Mouse (Mus musculus) adrenal gland, postnatal 14 days (tissue): ENCODE measurements at regions not wholly inside any gene's neighbourhood (a gene's known extent, or its start where the extent isn't known, plus 50 kb on each side); places are given as distances from the start of the nearest gene placed in this dataset.
"Not testable (repeated sequence)": the region's sequence is repeated elsewhere in the genome, so short reads cannot be mapped to it uniquely, and the experiment has no call there.

ENCODE experiments used
- DNase-seq: peaks from one replicate; pipeline ENCODE4 v3.0.0; 2021; ENCODE audit warnings: mixed read lengths

DNA sequence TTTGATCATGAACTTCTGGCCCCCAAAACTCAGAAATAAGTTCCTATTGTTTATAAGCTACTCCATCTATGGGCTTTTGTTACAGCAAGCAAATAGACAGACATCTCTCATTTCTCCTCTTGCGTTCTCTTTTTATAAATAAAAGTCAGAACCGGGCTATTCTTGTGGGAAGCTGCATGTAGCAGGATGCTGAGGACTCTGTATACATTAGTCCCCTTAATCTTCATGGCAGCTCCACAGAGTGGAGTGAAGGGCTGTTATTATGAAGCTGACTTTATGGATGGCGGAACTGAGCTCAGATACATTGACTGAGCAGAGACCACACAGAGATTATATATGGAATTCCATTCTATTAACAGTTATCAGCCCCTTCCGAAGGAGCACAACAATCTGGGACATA is 162.1 kb upstream of the Zfp637 start:
- no peak for DNase-seq

DNA sequence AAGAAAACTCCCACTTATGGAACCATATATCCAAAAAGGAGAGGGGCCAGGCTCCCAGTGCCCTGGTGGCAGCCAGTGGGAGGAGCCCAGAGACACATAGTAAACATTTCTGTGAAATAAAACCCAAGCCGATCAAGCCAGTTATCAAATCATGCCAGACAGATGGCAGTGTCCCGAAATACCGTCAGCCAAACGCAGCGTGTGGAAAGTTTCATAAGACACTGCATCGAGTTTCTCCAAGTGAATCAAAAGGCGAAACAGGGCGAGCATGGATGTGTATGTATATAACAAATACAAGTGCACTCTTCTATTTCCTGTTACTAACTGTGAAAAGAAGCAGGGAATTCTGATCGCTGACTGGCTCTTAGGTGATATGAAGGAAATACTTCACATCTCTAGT is 154.8 kb upstream of the Zfp637 start:
- DNase-seq: no peak

DNA sequence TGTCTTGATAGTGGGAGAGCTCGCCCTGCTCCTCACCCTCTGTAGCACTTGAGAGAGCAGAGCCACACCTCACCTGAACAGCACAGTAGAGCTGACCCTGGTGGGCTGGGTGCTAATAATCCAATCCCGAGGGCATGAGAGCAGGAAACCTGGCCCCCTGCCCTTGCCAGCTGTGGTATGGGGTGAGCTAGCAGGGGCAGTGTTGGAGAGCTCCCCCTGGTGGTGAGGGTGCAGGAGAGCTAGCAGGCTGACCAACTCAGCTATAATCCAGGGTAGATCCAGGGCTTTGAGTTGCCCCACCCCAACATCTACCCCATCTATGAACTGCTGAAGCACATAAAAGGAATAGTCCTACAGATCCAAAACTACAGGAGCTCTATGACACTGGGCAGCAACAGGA is 153.9 kb upstream of the Zfp637 start:
- peak; percentile 73 for DNase-seq

DNA sequence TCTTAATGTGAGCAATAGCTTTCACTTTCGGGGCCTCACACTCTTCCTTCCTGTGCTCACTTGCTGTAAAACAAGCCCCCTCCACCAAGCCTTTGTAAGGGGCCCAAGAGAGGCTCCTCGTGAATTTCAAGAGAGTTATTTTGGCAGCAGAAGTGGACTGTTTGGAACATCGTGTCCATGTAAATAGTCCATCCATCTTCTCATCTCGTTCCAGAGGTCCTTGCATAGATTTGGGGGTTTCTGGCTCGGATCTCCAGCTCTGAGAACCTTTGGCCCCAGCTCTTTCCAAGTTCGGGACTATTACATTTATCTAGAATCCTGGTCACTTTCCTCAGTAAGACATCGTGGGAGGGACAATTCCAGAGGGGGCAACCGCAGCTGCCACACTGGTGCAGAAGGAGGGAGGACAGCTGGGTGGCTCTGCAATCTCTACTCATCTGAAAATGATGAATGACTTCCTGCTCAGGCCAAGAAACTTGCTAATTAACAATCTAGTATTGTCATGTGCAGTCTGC is 152.3 kb upstream of the Zfp637 start:
- DNase-seq: no peak

DNA sequence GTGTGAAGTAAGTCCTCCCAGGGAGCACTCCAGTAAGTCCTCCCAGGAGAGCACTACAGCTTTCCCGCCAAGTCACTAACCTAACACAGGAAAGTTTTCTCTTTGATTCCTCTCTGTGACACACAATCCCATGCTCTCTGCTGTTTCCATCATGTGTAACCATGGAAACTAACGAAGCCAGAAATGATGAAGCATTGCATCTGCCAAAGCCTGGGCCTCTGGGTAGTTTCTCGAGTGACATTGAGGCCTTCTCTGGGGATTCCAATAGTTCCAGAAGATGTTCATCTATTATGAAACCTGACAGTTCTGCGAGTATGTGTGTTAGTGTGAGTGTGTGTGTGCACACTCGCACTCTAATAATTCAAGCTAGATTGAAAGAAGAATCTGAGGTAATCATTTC is 140.7 kb upstream of the Zfp637 start:
- no peak for DNase-seq

DNA sequence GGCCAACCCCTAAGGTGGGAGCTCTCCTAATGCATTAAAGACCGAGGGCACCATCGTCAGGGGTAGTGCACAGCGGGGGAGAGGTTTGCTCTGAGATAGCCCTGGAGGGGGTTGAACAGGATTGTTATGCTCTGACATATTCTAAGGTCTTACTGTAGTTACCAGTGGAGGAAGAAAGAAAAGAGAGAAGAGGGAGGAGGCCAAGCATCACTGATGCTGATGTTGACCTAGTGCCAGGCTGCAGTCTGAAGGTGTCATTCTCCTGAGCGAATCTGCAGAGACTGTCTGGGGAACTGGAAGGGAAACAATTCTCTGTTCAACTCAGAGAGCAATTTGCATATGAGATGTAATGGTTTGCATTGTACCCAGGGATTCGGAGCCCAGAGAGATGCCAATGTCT is 139.4 kb upstream of the Zfp637 start:
- no peak for DNase-seq

DNA sequence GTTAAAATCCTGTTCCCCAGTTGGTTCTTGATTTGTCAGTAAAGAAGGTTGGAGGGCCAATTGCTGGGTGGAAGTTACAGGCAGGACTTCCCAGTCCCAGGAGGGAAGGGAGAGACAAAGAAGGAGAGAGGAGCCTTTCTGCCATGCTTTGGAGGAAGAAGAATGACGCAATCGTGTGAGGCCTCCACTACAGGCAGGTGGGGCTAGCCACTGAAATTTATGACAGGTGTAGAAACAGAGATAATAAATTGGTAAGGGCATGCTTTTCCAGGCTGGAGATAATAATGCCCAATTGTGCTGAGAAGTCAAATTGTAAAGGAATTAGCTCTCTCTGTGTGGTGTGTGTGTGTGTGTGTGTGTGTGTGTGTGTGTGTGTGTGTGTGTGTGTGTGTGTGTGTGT is 135.0 kb upstream of the Zfp637 start:
- no peak for DNase-seq

DNA sequence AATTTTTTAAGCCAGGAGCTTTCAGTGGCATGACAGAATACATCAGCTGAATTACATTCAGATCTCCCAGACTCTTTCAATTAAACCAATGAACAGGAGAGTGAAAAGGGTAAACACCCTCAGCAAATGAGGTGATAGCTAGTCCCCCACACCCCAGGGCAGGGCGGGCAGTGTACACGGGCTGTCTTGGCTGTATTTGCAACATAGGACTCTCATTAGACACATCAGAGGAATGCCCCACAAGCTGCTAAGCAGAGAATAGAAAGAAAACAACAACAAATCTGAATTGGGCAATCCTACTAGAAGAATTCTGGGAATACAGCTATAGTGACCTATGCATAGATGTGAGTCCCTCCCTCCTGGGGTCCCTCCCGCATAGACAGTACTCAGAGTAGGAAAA is 131.8 kb upstream of the Zfp637 start:
- no peak for DNase-seq

DNA sequence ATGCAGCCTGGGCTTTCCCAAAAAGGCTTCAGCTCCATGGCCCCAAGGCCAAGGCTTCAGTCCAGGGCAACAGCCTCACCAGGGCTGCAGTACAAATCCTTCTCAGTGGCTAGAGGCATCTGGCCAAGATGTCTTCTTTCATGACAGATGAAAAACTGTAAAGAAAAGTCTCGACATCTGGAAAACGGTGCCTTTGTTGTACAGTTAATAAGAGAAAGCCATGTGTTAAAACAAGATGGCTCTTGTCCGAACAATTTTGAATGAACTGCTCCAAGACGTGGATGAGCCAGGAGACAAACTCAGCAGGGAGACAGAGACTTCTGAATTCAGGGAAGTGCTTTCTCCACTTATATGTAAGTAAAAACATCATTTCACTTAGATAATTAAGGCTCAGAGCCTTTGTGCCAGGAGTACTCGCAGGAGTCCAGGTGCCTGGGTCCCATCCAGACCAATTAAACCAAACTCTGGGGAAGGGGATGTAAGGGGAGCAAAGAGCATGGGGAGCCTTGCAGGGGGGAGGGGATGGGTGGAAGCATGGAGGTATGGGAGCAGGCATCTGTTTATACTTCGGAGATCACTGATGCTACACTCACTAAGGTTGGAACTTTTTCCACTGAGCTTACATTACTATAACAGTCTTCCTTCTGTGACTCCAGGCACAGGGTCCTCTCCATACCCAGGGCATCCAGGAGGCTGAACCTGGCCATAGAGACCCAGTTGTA is 125.8 kb upstream of the Zfp637 start:
- no peak for DNase-seq

DNA sequence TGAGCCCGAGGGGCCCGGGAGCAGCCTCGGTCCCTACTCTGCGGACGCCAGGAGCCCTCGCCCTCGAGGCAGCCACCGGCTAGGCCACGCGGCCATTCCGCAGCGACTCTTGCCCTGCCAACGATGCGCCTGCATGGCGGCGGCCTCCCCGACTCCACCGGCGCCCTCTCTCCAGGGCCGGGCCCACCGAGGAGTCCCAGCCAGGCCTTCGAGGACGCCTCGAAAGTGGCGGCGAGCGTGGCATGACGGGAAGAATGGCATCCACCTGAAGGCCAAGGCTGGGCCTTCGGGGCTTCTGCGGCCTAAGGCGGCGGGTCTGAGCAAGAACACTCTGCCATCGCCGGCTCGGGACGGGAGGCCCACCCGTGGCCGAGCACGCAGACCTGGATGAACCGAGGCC is 124.6 kb upstream of the Zfp637 start:
- not testable (repeated sequence) for DNase-seq

DNA sequence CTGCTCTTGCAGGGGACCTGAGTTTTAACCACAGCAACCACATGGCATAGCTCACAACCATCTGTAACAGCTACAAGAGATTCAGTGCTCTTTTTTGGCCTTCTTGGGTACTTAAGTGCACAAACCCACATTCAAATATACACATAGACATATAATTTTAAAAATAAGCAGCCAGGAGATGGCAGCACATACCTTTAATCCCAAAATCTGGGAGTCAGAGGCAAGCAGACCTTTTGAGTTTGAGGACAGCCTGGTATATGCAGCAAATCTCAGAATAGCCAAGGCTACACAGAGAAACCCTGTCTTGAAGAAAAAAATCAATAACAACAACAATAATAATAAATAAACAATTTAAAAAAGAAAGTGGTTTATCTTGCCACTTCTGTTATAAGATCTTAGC is 88.6 kb upstream of the Zfp637 start:
- not testable (repeated sequence) for DNase-seq

DNA sequence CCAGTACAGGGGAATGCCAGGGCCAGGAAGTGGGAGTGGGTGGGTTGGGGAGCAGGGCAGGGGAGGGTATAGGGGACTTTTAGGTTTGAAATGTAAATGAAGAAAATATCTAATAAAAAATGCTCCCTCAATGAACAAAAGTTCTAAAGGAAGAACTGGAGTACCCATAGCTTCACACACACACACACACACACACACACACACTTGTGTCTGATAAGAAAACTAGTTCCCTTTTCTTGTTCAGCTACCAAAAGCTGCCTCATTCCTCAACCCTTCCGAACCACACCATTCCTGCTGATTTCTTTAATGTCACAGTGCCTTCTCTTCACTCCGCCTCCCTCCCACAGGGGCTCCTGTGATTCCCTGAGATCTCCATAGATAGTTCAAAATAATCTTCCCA is 85.3 kb upstream of the Zfp637 start:
- DNase-seq: not testable (repeated sequence)

DNA sequence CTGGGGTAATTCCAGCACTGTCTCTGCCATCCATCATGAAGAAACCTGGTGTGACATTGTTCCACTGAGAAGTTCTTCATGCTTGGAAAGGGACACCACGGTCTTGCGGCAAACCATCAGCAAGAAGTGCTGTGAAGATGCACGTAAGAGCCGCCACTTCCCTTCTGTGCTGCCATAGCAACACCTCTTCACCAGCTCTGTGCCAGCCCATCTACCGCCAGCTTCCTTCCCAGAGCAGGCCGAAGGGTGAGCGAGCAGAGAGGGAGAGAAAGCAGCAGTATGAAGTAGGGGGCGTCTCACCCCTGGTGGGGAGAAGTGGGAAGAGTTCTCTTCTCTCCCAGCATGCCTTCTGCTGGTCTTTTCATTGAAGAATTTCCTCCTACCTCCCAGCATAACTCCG is 84.8 kb upstream of the Zfp637 start:
- DNase-seq: no peak

DNA sequence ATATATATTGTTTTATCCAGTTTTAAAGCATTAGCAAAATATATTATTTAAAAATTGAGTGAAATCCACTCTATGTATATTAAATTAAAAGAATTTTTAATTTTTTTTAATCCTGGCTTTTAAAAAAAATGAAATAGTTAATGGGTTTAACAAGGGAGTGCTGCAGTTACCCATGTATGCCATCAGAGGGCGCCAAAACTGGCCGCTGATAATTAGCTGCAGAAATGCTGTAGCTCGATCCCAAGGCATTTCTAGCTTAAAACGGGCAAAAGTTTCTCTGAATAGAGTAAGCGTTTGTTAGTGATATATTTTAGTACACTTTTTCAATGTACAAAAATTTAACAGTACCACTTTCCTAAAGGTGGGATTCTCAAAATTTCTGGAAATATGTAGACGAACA is 82.5 kb upstream of the Zfp637 start:
- DNase-seq: peak; percentile 64

DNA sequence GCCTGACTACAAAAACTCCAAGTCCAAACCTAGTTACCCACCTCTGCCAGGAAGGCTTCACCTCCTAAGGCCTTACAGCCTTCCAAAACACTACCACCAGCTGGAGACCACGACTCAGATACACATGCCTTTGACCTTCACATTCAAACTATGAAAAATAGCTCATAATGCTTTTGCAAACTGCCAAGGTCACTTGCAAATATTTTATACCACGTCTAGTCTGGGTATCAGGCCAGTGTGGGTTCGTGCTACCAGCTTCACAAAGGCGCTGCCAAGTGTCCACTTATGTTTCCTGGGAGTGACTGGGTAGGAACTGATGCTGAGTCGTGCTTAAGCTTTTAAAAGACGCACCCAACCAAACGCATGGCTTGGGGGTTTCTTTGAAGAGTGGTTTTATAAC is 69.5 kb upstream of the Zfp637 start:
- peak; percentile 22 for DNase-seq

DNA sequence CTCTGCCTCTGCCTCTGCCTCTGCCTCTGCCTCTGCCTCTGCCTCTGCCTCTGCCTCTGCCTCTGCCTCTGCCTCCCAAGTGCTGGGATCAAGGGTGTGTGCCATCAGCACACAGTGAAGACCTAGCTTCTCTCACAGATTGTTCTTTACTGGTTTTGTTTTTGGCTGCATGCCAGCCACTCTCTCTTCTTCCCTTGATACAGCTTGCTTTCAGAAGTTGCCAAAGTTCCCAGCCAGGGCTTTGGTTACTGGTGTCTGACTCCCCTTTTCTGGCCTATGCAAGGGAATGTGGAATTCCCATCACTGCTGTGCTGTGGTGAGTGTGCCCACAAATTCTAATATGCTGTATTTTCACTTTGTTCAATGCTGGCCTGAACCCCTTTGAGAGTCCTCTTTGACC is 68.6 kb upstream of the Zfp637 start:
- no peak for DNase-seq

DNA sequence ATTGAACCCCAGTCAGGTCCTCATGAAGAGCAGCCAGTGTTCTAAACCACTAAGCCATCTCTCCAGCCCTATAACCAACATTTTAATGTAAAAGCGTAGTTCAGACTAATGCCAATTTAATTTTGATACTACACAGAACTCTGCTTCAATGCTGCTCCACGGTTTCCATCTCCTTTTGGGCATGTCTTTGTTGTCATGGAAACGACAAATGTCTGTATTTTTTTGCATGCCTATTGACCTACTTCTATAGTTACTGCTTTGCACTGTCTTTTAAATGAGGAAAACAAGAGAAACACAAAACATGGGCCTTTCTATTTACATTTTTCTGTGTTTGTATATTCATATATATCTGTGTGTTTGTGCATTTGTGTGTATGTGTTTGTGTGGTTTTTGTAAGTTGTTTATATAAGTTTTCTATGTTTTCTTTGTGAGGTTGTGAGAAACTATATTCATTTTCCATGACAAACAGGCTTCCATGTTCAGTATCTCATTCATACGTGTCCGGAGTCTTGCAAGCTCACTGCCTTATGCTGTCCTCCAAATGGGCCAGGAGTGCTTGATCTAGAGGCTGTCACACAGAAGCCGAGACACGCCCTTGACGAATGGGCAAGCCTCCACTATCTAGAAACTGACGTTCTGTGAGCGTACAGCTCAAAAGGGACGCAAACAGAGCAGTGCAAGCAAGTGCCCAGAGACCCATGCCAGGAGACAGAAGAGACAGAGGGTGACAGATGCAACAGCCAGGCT is 65.5 kb upstream of the Zfp637 start:
- DNase-seq: no peak

DNA sequence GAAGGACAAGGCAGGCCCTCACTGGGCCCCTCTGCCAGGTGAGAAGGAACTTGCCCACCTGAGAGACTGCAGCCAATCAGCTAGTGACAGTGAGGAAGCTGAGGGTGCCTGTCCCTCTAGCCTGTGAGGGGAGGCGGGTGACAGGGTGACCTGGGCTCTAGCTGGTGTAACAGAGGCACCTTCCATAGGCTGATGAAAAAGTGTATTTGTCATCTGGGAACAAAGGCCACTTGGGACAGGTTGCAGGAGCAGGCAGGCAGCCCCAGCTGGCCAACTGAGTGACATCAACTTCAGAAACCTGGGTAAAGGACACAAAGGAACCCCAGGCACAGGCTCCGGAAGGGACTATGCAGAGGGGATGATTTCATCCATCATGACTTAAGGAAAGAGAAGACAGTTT is 63.0 kb upstream of the Zfp637 start:
- DNase-seq: no peak

DNA sequence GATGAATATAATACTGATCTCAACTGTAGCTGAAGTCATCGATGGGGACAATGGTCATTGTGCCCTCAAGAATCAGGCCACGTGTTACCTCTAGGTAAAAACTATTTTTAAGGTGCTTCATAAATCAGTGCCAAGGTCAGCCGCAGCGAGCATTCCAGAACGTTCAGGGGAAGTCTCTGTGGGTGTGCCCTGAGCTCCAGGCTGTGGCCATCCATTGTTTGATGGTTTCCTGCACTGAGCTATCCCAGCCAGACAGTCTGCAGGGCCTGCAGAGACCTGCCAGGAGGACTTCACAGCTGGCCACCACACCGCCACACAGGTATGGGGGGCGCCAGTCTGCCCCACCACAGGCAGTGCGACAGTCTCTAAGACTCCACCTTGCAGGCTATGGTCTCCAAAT is 62.5 kb upstream of the Zfp637 start:
- DNase-seq: peak; percentile 30

DNA sequence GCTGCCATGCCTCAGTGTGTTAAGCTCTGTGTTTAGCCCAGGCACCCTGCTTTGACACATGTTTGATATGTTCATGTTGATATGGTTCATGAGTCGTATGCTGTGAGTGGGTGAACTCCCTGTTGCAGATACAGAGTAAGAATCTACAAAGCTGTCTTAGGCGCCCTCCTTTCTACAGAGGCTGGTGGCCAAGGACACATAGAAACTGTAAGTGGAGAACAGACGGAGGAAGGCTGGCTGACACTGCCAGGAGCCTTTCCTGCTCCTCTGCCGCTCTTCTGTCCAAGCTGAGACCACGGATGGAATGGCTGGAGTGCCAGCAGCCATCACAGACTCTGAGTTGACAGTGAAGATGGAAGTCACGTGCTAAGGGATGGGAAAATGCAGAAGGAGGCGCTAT is 62.0 kb upstream of the Zfp637 start:
- no peak for DNase-seq

DNA sequence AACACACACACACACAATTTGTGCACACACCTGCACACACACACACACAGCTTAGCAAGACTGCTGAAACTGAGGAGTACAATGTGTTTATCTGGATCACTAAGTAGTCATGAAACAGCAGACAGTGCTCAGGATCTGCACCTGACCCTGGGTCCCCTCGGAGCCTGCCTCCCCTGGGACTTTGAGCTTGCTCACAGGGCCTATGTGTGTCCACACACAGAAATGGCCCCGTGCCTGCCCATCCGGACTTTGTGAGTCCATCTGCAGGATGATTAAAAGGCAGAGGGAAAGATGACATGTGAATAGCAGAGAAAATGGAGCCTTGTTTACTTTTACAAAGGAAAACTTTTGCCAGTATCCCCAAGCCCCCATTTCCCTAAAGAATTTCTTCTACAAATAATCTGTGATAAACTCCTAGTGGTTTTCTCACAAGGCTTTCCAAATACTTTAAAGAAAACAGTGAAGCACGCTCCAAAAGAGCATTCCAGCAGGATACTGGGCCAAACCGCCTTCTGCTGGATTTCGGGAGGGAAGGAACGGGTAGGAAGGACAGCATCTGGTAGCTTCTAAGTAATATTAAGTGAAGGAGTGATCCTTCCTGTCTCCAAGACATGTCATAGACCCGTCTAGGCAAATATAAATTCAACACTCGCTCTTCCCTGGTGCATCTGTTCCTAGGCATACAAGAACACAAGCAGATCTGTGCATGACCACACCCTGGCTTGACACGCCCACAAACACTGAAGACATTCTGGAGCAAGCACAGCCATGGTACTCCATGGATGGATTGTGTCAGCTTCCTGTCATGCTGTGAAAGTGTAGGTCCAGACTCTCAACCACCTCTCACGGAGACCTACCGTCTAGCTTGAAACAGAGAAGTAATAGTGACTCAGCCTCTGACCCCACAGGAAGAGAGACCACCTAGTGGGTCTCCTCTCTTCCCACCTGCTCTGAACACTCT is 52.1 kb upstream of the Zfp637 start:
- DNase-seq: no peak

DNA sequence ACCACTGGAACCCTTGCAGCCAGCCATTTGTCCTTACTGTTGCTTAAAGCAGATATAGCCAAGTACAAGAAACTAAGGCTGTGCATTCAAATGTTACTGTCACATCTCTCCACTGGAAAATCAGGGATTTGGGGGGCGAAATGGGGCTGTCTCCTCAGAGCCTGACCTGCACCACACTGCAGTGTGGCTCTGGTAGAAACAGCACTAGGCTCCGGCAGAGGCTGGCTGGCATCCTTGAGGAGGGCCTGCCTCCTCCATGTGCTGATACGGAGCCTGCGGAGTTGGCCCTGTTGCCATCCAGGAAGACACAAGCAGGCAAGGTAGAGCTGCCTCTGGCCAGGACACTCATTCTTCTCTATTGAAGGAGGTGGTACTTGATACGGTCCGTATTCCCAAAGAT is 50.4 kb upstream of the Zfp637 start:
- no peak for DNase-seq
